Mouse (Mus musculus) E14TG2a.4 (cell line): Measurements from ENCODE around the gene Tmem82.

Source experiments
- CTCF ChIP-seq: conservative IDR thresholded peaks from 2 replicates; pipeline ENCODE4 v1.5.1; 2014; ENCODE audit warnings: low read length
- NANOG ChIP-seq: IDR thresholded peaks from 2 replicates; pipeline ENCODE4 v1.6.1; 2014; ENCODE audit warnings: borderline replicate concordance, low read length, mixed read lengths

- TF ChIP-seq CTCF (no peak), NANOG (no peak)
These were observed 28.8 kb upstream of the Tmem82 start for GRCm38 (mm10) chr4:141647187-141647586.
